Mouse (Mus musculus) kidney, postnatal 14 days (tissue): ENCODE data around the gene Depdc1b.
A peak's percentile ranks its signal among the peaks of the same experiment; 100 is the strongest.

Source experiments
- DNase-seq: peaks from one replicate; pipeline ENCODE4 v3.0.0; 2022; ENCODE audit warnings: mixed read lengths

The Depdc1b gene

GRCm38 (mm10) chr13:108315702-108316486 lies at the start of gene Depdc1b:
TSS of gene Depdc1b (plus strand) at chr13:108316332.
- peak; percentile 97 for DNase-seq

- DNase-seq = no peak
Measured at GRCm38 (mm10) chr13:108267841-108268634, 48.1 kb upstream of the Depdc1b start.

DNA sequence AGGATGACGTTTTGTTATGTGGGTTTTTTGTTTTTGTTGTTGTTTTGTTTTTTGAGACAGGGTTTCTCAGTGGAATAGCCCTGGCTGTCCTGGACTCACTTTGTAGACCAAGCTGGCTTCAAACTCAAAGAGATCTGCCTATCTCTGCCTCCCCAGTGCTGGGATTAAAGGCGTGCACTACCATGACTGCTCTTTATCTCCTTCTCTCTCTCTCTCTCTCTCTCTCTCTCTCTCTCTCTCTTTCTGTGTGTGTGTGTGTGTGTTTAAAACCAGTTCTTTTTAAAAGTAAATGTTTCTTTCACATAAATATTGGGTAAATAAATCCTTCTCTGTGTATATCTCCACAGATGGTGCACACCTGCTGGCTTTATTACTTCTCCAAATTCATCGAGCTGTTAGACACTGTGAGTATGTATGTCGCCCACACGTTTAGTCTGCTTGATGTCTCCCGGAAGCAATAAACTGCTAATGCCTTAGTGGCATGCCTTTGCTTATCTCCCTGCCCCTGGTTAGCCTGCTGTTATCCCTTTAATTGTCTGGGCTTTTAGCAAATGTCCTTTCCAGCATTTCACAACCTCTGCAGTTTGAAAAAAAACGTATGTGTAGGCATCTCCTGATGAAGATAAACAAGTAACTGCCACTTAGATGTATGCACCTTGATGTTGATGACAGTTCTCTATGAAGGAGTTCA lies 44.5 kb upstream of the Depdc1b start:
- no peak for DNase-seq

GRCm38 (mm10) chr13:108272332-108272731 lies 43.8 kb upstream of the Depdc1b start:
- no peak for DNase-seq

DNA sequence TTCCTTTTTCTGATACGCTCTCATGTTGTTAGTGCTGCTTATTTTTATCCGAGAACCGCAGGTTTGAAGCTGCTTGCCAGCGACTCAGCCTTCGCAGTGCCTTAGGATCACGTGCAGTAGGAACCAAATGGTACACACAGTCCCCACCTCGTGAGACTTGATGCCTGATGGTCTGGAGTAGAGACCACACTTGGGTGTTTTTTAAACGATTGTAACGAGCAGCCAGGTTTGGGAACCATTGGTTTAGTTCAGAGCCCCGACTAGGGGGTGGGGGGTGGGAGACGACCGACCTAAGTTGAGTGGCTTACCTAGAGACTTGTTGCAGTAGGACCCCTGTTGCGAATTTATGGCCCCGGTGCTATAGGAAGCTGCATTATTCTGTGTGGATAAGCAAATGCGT lies 43.1 kb upstream of the Depdc1b start:
- no peak for DNase-seq

GRCm38 (mm10) chr13:108273456-108273855 lies 42.7 kb upstream of the Depdc1b start:
- DNase-seq = no peak

DNA sequence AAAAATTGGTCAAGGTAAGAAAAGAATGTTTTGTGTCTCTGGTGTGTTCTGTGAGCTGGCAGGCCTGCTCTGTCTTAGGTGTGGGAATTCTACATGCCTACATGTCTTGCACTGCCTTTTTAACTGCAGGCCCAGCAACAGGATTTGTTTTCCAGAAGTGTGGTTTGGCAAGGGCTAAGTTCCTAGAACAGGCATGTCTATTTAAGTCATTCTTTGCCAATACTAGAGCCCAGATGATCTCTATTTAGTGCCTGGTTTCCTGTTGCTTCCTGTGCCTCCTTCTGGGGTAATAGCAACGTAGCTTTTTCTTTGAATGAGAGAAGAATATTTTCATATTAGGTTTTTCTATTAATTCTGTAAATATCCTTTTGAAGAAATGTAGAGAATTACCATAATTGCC lies 39.6 kb upstream of the Depdc1b start:
- DNase-seq = no peak

DNA sequence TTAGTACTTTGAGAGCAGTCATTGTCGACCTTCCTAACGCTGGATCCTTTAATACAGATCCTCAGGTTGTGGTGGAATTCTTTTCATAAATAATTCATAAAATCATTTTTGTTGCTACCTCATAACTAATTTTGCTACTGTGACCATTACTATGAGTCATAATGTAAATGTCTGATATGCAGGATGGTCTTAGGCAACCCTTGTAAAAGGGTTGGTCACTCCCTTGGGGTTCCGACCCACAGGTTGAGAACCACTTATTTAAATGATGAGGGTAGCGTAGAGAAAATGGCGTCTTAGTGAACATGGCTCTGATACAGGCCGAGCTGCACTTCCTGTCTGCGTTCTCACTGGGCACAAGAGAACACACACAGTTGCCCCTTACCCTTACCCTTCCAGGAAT lies 38.8 kb upstream of the Depdc1b start:
- DNase-seq = no peak

GRCm38 (mm10) chr13:108278592-108278991 lies 37.5 kb upstream of the Depdc1b start:
- no peak for DNase-seq

- DNase-seq = no peak
Measured at GRCm38 (mm10) chr13:108284312-108284711, 31.8 kb upstream of the Depdc1b start.

DNA sequence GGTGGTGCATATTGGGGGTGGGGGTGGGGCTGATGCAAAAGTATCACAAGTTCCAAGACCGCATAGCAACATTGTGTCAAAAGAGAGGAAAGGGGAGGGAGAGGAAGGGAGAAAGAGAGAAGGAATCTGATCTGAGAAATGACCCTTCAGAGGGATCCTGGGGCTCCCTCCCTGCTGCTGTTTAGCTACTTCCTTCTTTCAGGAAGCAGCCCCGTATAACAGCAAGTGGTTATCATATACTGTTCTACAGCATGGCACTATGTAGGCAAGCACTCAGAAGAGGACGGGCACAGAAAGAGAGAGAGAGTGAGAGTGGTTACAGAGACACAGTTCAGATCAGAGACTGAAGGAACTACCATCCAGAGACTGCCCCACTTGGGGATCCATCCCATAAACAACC lies 28.2 kb upstream of the Depdc1b start:
- DNase-seq = no peak

DNA sequence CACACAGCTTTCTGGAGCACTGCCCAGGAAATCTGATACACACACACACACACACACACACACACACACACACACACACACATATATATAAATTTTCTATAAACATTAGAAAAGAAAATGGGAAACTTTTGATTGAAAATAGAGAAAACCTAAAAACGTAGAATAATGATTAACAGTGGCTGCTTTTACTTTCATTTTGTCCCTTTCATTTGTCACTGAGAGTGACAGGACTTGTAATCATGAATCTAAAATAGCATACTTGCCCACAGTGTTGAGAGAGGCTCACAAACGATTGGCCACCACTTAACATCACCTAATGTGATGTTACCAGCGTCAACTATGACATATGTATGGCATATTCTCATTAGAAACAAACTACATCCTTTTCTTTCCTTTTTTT lies 26.7 kb upstream of the Depdc1b start:
- no peak for DNase-seq

GRCm38 (mm10) chr13:108290314-108290713 lies 25.8 kb upstream of the Depdc1b start:
- no peak for DNase-seq

- peak; percentile 52 for DNase-seq
Measured at GRCm38 (mm10) chr13:108297350-108298093, 18.6 kb upstream of the Depdc1b start.

- DNase-seq = no peak
Measured at GRCm38 (mm10) chr13:108298241-108298640, 17.9 kb upstream of the Depdc1b start.

- peak; percentile 48 for DNase-seq
Measured at GRCm38 (mm10) chr13:108300346-108300950, 15.7 kb upstream of the Depdc1b start.

- peak; percentile 31 for DNase-seq
Measured at GRCm38 (mm10) chr13:108301411-108301810, 14.7 kb upstream of the Depdc1b start.

- DNase-seq = no peak
Measured at GRCm38 (mm10) chr13:108302957-108303675, 13.0 kb upstream of the Depdc1b start.

GRCm38 (mm10) chr13:108303841-108304240 lies 12.3 kb upstream of the Depdc1b start:
- DNase-seq = no peak

DNA sequence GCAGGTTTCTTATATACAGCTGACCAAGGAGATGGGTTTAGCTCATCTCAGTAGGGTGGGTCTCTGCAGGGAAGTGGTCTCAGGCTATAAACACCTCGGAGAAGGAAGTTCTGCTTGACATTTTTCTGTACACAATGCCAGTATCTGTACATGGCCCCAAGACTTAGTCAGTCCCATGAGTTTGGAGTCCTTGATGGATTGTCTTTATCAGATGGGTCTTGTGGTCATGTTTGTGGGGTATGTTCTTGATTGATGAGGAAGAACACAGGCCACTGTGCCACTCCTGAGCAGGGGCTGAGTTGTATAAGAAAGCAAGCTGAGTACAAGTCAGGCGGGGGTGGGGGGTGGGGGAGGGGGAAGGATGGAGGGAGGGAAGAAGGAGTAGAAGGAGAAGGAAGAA lies 11.5 kb upstream of the Depdc1b start:
- no peak for DNase-seq

DNA sequence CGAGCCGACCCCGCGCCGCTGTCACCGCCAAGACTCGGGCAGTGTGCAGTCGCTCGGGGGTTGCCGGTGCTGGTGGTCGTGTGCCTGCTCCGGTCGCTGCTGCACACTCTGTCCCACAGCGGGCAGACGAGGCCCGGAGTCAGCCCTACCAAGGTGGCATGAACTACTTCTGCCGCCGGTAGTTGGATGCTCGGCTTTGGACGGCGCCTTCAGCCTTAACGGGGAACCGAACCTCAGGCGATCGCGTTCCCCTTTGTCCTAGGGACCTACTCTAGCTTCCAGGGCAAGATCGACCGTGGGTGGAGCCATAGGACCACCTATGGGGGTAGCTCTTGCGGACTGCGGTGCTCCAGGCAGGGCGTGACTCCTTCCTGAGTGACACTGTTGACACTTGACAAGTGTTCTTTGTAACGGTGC lies 363 bp downstream of the Depdc1b start:
- no peak for DNase-seq

DNA sequence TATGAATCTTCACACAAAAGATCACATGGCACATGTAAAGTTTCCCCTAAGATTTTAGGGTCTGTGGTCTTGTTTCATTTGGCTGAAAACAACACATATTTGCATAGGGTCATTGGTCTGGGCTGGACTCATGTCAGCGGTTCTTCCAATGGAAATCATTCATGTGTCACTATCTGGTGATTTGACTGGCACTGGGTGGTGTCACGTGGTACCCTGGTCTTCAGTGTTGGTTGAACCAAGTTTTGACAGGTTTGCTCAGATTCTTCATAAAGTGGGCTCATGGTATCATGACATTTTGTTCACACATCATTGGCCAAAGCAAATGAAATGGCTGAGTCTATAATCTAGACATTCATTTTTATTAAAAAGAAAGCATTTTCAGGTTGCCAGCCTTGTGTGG lies 1.3 kb downstream of the Depdc1b start:
- no peak for DNase-seq
